ENCODE assay signal across 21 mouse cellular contexts in the genomic region with DNA sequence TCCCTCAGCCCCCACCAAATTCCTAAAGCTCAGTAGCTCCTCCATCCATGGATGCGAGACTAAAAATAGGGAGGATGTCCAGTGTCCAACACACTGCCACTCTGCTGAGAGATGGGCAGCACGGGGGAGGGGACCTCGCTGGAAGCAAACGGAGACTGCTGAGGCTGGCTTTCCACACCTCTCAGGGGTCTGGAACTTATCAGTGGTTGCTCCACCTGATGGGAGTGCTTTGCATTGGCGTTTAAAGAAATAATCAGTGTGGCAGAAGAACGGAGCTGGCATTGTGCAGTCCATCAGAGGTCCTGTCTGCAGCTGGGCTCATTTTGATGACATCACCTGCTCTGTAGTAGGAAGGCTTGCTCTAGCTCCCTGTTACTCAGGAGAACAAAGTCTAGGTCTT.
DNase-seq lines count a peak whose midpoint lies in the region; ATAC-seq and TF ChIP-seq lines count a peak whose summit lies in the region.
"Had no signal": no experiment of that assay in that cellular context is flagged by ENCODE, and none has a peak within 500 bp of the region (broad histone marks: within the 10 kb centered on the region; RNA-seq: fewer than 3 reads in every experiment).

No protein-coding gene starts in this region.

- no peaks in the 10 kb centered on the region for H3K9me3 ChIP-seq in heart, embryonic 12.5 days (replicated peaks)
- no peaks in the 10 kb centered on the region for H3K9me3 ChIP-seq in neural tube, embryonic 15.5 days (replicated peaks)
- H3K9me3 ChIP-seq in heart, postnatal 0 days (replicated peaks; ENCODE audit: control insufficient read depth, low read length): no peaks in the 10 kb centered on the region
- H3K9me3 ChIP-seq: embryonic facial prominence, embryonic 15.5 days; forebrain, embryonic 10.5 days; hindbrain, embryonic 15.5 days had no signal

- intact Hi-C loops in heart, adult 2 months (cut with DNase I): no loop called here

- TF ChIP-seq EP300 in heart, adult 2 months (IDR thresholded peaks at IDR 0.05; ENCODE audit: insufficient read depth, low read depth, low read length): no peak
- TF ChIP-seq EP300 in heart, postnatal 0 days (IDR thresholded peaks at IDR 0.05; ENCODE audit: low read depth): peak; percentile 88

- peaks cover 24% of the 10 kb centered on the region for H3K4me1 ChIP-seq in heart, embryonic 12.5 days (replicated peaks)
- no peaks in the 10 kb centered on the region for H3K4me1 ChIP-seq in heart, adult 2 months (ENCODE audit: control insufficient read depth, insufficient read depth, low read length)
- no peaks in the 10 kb centered on the region for H3K4me1 ChIP-seq in neural tube, embryonic 15.5 days
- 0 out of 2 replicates have a peak, but pooled peaks cover 12% of the 10 kb centered on the region for H3K4me1 ChIP-seq in heart, postnatal 0 days (ENCODE audit: control insufficient read depth, insufficient read depth)
- H3K4me1 ChIP-seq: embryonic facial prominence, embryonic 15.5 days; forebrain, embryonic 10.5 days; hindbrain, embryonic 15.5 days had no signal

- H3K4me3 ChIP-seq in heart, embryonic 12.5 days: no peak overlapping the region
- no peak overlapping the region for H3K4me3 ChIP-seq in heart, adult 2 months
- H3K4me3 ChIP-seq in neural tube, embryonic 15.5 days (replicated peaks): no peak overlapping the region
- H3K4me3 ChIP-seq in heart, postnatal 0 days (ENCODE audit: low read depth, low read length): 0 out of 2 replicates have a peak overlapping the region, but pooled peaks have one; percentile 5
- H3K4me3 ChIP-seq: embryonic facial prominence, embryonic 15.5 days; erythroblast, embryonic 14.5 days; forebrain, embryonic 10.5 days; gastrocnemius, adult 2 months; hindbrain, embryonic 15.5 days had no signal

- no peaks in the 10 kb centered on the region for H3K79me2 ChIP-seq in heart, adult 2 months (replicated peaks; ENCODE audit: control insufficient read depth, insufficient read depth, low read length)

- ATAC-seq in heart, embryonic 12.5 days (ENCODE audit: insufficient number of reproducible peaks, low FRiP score): peak; percentile 89
- ATAC-seq in neural tube, embryonic 15.5 days (ENCODE audit: low FRiP score): no peak
- peak; percentile 89 for ATAC-seq in heart, postnatal 0 days (ENCODE audit: insufficient read depth, low read depth)
- ATAC-seq: forebrain, embryonic 14.5 days had no signal

- no peaks in the 10 kb centered on the region for H3K27me3 ChIP-seq in heart, embryonic 12.5 days (replicated peaks)
- no peaks in the 10 kb centered on the region for H3K27me3 ChIP-seq in heart, adult 2 months (ENCODE audit: control insufficient read depth, insufficient read depth, low read length)
- no peaks in the 10 kb centered on the region for H3K27me3 ChIP-seq in neural tube, embryonic 15.5 days (replicated peaks)
- H3K27me3 ChIP-seq in heart, postnatal 0 days (ENCODE audit: control insufficient read depth, insufficient read depth, low read length): no peaks in the 10 kb centered on the region
- H3K27me3 ChIP-seq: embryonic facial prominence, embryonic 15.5 days; hindbrain, embryonic 15.5 days had no signal

- 18% methylated on average over 6 of the region's 6 CpGs for WGBS in heart, embryonic 12.5 days
- 57% methylated on average over 6 of the region's 6 CpGs for WGBS in heart, adult 2 months
- 90% methylated on average over 6 of the region's 6 CpGs for WGBS in neural tube, embryonic 15.5 days
- 24% methylated on average over 6 of the region's 6 CpGs for WGBS in heart, postnatal 0 days

- no peak for TF ChIP-seq POLR2A in heart, adult 2 months (IDR thresholded peaks at IDR 0.05; ENCODE audit: insufficient read depth, low read depth, low read length)

- no peaks in the 10 kb centered on the region for H3K36me3 ChIP-seq in heart, embryonic 12.5 days
- H3K36me3 ChIP-seq in heart, adult 2 months (ENCODE audit: control insufficient read depth, insufficient read depth, low read length): no peaks in the 10 kb centered on the region
- H3K36me3 ChIP-seq in neural tube, embryonic 15.5 days: no peaks in the 10 kb centered on the region
- H3K36me3 ChIP-seq in heart, postnatal 0 days (replicated peaks; ENCODE audit: control insufficient read depth, insufficient read depth, low read length): no peaks in the 10 kb centered on the region
- H3K36me3 ChIP-seq: embryonic facial prominence, embryonic 15.5 days; forebrain, embryonic 10.5 days; hindbrain, embryonic 15.5 days had no signal

- TF ChIP-seq CTCF in heart, adult 2 months (IDR thresholded peaks at IDR 0.05): no peak
- TF ChIP-seq CTCF in heart, postnatal 0 days (IDR thresholded peaks at IDR 0.05; ENCODE audit: low read depth): no peak

- H3K9ac ChIP-seq in heart, embryonic 12.5 days: no peak overlapping the region
- H3K9ac ChIP-seq in heart, adult 2 months (ENCODE audit: low read depth, low read length): no peak overlapping the region
- no peak overlapping the region for H3K9ac ChIP-seq in neural tube, embryonic 15.5 days (replicated peaks)
- no peak overlapping the region for H3K9ac ChIP-seq in heart, postnatal 0 days (replicated peaks; ENCODE audit: low read depth, low read length)
- H3K9ac ChIP-seq: embryonic facial prominence, embryonic 15.5 days; hindbrain, embryonic 15.5 days had no signal

- DNase-seq in heart, adult 2 months: no peak
- peak; percentile 6 for DNase-seq in neural tube, embryonic 10.5 days (ENCODE audit: extremely low spot score, low spot score)
- peak; percentile 54 for DNase-seq in heart, postnatal 0 days (ENCODE audit: low spot score)
- no peak for DNase-seq in kidney, postnatal 4 days
- no peak for DNase-seq in adrenal gland, postnatal 4 days (ENCODE audit: low spot score in 2 of 2)
- DNase-seq: adrenal gland, adult 2 months; adrenal gland, postnatal 25 days; cerebellum, adult 2 months; cerebellum, postnatal 10 days; embryo, embryonic 11 days; gastrocnemius, adult 2 months; gastrocnemius, postnatal 25 days; kidney, adult 11 months; kidney, adult 9 months had no signal

- peak overlapping the region; percentile 11; the same call in 1 of the 2 replicates for H3K4me2 ChIP-seq in heart, embryonic 12.5 days
- no peak overlapping the region for H3K4me2 ChIP-seq in neural tube, embryonic 15.5 days
- H3K4me2 ChIP-seq in heart, postnatal 0 days (ENCODE audit: low read depth, low read length): peak overlapping the region; percentile 25; the same call in 1 of the 2 replicates
- H3K4me2 ChIP-seq: embryonic facial prominence, embryonic 15.5 days; hindbrain, embryonic 15.5 days had no signal

- H3K27ac ChIP-seq in heart, embryonic 12.5 days (ENCODE audit: poor library complexity, severe bottlenecking): peak overlapping the region; percentile 59
- H3K27ac ChIP-seq in heart, adult 2 months: no peak overlapping the region
- H3K27ac ChIP-seq in neural tube, embryonic 15.5 days (replicated peaks): no peak overlapping the region
- H3K27ac ChIP-seq in heart, postnatal 0 days (ENCODE audit: low read depth): peak overlapping the region; percentile 37
- H3K27ac ChIP-seq: embryonic facial prominence, embryonic 15.5 days; forebrain, embryonic 10.5 days; gastrocnemius, adult 2 months; hindbrain, embryonic 15.5 days had no signal

Comparison
In these comparisons a context has a peak if more than half of its experiments do, and no peak if none do; other contexts are left out.
1. H3K27ac ChIP-seq: peak in heart, embryonic 12.5 days (single experiment) and heart, postnatal 0 days (single experiment); none in heart, adult 2 months (single experiment) and neural tube, embryonic 15.5 days (single experiment).
2. DNase-seq: peak in neural tube, embryonic 10.5 days (single experiment) and heart, postnatal 0 days (single experiment); none in heart, adult 2 months (0 of 2), kidney, postnatal 4 days (0 of 2) and adrenal gland, postnatal 4 days (0 of 2).